Mouse (Mus musculus) kidney, adult 2 months (tissue): ENCODE results near the gene Gm13030. TPM values are rescaled to one million over a fixed set of nuclear protein-coding genes. Genes with fewer than 3 reads are reported as not detected.
"Not testable (repeated sequence)": the region's sequence is repeated elsewhere in the genome, so short reads cannot be mapped to it uniquely, and the experiment has no call there.

Experiments
- DNase-seq: peaks from one replicate; pipeline ENCODE4 v3.0.0; 2021
- H3K27ac ChIP-seq: fragments of 200-500 bp; 2 replicates; pipeline ENCODE4 v1.5.1; 2012; ENCODE audit warnings: low read depth, low read length, control low read depth, inconsistent platforms; ENCODE audit not compliant: insufficient read depth
- H3K27me3 ChIP-seq: fragments of 200-500 bp; replicated peaks from 2 replicates; pipeline ENCODE4 v1.6.1; 2012; ENCODE audit warnings: mild to moderate bottlenecking, moderate library complexity, low read length, inconsistent platforms; ENCODE audit not compliant: control insufficient read depth, insufficient read depth
- H3K36me3 ChIP-seq: fragments of 200-500 bp; 2 replicates; pipeline ENCODE4 v1.6.1; 2012; ENCODE audit warnings: mild to moderate bottlenecking, moderate library complexity, low read length, inconsistent platforms; ENCODE audit not compliant: control insufficient read depth, insufficient read depth
- H3K4me1 ChIP-seq: fragments of 200-500 bp; 2 replicates; pipeline ENCODE4 v1.6.1; 2011; ENCODE audit warnings: low read length; ENCODE audit not compliant: control insufficient read depth, insufficient read depth
- H3K4me3 ChIP-seq: fragments of 200-500 bp; 2 replicates; pipeline ENCODE4 v1.5.1; 2011; ENCODE audit warnings: mild to moderate bottlenecking, low read depth, low read length, control low read depth; ENCODE audit not compliant: insufficient read depth
- CTCF ChIP-seq: fragments of 200-500 bp; conservative IDR thresholded peaks from 2 replicates; pipeline ENCODE4 v1.5.1; 2011; ENCODE audit warnings: low read depth, mild to moderate bottlenecking, control low read depth, low read length, moderate library complexity, mixed read lengths; ENCODE audit not compliant: insufficient read depth, insufficient read length
- POLR2A ChIP-seq: fragments of 200-500 bp; IDR thresholded peaks from one replicate; pipeline ENCODE4 v1.6.1; 2011; ENCODE audit warnings: low read depth, low read length, control low read depth
- WGBS: fragments of 180-500 bp; shearing (Covaris S2); methylation state at CpG from one replicate; pipeline ENCODE4 v1.1.7; 2018; 5-methylcytosine and 5-hydroxymethylcytosine counted together
- polyA plus RNA-seq: library from polyadenylated mRNA; depleted of rRNA; stranded (reverse); fragments of >200 nt; gene quantifications from 2 replicates; pipeline ENCODE4 v1.2.3, GENCODE M21; 2012

Gene Gm13030
- polyA plus RNA-seq, 1 experiment, result not detected

DNA sequence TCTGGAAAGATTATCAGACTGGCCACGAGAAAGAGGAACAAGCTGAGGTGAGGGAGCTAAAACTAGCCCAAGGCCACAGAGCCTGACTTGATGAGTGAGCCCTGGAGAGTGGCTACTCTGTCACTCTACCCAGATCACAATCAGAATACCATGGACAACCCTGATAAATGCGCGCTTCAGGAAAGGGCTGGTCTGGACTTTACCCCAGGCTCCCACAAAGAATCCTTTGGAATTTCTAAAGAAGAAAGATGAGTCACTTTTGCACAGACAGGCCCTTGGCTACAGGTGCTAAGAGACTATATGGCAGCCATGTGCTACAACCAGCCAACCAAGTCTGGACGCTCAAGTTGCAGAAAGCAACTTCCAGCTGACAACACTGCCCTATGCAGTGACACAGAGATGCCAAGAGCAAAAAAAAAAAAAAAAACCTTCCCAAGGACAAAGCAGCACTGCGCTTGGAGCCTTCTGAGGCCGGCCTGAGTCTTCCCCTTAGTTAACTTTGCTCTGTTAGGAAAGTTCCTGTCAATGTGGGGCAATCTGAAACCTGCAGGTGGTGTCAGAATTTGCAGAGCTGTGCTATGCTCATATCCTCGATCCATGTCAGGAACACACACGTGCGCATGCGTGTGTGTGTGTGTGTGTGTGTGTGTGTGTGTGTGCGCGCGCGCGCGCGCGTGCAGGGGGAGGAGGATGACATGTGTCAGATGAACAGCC lies 32.0 kb upstream of the Gm13030 start:
- H3K36me3 ChIP-seq, result no peaks in the 10 kb centered on the region
- no peaks in the 10 kb centered on the region for H3K27me3 ChIP-seq
- no peaks in the 10 kb centered on the region for H3K4me1 ChIP-seq
- H3K27ac ChIP-seq, result no peak overlapping the region
- H3K4me3 ChIP-seq, result no peak overlapping the region
- TF ChIP-seq CTCF (no peak), POLR2A (no peak)
- DNase-seq, result no peak
- WGBS, result 91% methylated on average over 18 of the region's 18 CpGs

DNA sequence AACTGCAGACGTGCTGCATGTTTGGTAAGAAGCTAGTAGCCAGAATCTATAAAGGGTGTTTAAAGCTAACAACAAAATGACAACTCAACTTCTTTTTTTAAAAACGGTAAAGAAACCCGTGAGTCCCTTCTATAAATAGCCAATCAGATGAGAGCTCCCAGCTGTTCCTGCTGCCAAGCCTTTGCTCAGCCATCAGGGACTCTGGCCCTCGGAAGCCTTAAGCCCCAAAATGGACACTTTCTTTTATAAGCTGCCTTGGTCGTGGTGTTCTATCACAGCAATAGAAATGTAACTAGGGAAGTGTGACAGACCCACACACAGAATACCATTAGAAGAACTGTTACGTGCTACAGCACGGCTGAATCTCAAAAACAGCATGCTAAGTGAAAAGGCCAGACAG lies 25.6 kb upstream of the Gm13030 start:
- Histone ChIP-seq H3K36me3 (peaks cover 1% of the 10 kb centered on the region; the same call in 1 of the 2 replicates), H3K27me3 (no peaks in the 10 kb centered on the region), H3K4me1 (no peaks in the 10 kb centered on the region), H3K4me3 (no peak overlapping the region), H3K27ac (no peak overlapping the region)
- 73% methylated on average over 7 of the region's 7 CpGs for WGBS
- DNase-seq, result no peak
- no peak for TF ChIP-seq POLR2A
- no peak for TF ChIP-seq CTCF

DNA sequence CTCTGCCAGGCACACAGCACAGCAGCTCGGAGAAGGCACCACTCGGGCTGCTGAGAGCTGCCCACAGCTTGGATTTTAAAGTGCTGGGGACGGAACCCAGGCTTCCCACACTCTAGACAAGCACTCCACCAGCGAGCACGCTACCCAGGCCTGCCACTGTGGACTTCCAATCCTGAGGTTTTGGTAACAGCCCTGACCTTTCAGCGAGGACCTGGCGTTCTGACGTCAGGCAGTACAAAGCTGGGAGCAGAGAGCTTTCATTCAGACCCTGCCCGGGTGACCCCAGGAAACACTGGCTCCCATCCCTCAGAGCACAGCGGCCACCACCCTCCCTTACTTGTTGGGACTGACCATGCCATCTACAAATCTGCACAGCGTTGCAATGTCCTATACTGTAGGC lies 20.0 kb upstream of the Gm13030 start:
- DNase-seq, H3K27ac ChIP-seq, H3K27me3 ChIP-seq, H3K36me3 ChIP-seq, H3K4me3 ChIP-seq, H3K4me1 ChIP-seq: not testable (repeated sequence)
- 95% methylated on average over 11 of the region's 11 CpGs for whole genome bisulfite sequencing

- no peaks in the 10 kb centered on the region for H3K27me3 ChIP-seq
- TF ChIP-seq CTCF, result no peak
- TF ChIP-seq POLR2A, result no peak
- H3K27ac ChIP-seq, result no peak overlapping the region
- peaks cover 1% of the 10 kb centered on the region; the same call in 1 of the 2 replicates for H3K36me3 ChIP-seq
- 67% methylated on average over 6 of the region's 6 CpGs for WGBS
- H3K4me1 ChIP-seq, result no peaks in the 10 kb centered on the region
- no peak overlapping the region for H3K4me3 ChIP-seq
- DNase-seq, result no peak
These were observed 18.9 kb upstream of the Gm13030 start for GRCm38 (mm10) chr4:138892655-138893054.

DNA sequence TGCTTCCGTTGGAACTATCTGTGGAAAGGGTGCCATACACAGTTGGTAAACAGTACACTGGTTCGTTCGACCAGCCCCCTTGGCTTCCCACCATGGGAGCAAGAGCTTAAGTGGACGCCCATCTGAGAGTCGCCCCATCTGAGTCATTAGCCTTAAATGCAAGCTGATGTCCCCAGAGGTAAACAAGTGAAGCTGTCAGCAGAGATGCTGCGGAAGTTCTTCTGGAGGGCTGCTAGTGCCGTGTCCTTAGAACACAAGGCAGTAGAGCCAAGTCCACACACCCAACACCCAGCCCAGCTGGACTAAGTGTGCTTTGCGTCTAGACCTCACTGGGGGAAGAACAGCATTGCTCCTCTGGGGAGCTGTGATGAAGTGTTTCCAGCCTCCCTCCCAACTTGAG lies 15.9 kb upstream of the Gm13030 start:
- no peak for DNase-seq
- Histone ChIP-seq H3K36me3 (no peaks in the 10 kb centered on the region), H3K4me3 (no peak overlapping the region), H3K4me1 (no peaks in the 10 kb centered on the region), H3K27me3 (no peaks in the 10 kb centered on the region), H3K27ac (no peak overlapping the region)
- TF ChIP-seq CTCF, result no peak
- no peak for TF ChIP-seq POLR2A
- 80% methylated on average over 8 of the region's 8 CpGs for WGBS

DNA sequence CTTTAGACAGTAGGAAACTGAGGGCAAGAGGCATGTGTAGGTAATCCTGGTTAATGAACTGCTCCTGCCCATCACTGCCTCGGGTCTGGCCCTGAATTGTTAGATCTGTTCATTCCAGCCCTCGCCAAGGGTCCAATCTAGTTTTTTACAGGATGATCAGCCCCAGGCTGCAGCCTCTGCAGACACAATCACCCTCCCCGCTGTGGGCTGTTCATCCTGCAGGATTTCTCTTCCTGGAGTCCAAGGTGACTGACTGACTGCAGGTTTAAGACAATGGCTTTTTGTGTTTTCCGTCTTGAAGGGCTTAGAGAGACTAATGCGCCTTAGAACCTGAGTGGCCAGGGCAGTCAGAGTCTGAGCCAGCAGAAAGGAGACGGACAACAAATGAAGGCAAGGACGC lies 15.4 kb upstream of the Gm13030 start:
- no peaks in the 10 kb centered on the region for H3K27me3 ChIP-seq
- H3K36me3 ChIP-seq, result no peaks in the 10 kb centered on the region
- 74% methylated on average over 7 of the region's 7 CpGs for WGBS
- no peak for TF ChIP-seq CTCF
- no peak for TF ChIP-seq POLR2A
- no peak overlapping the region for H3K27ac ChIP-seq
- no peaks in the 10 kb centered on the region for H3K4me1 ChIP-seq
- H3K4me3 ChIP-seq, result no peak overlapping the region
- DNase-seq, result no peak

GRCm38 (mm10) chr4:138884261-138884660 lies 10.5 kb upstream of the Gm13030 start:
- Histone ChIP-seq H3K27ac (no peak overlapping the region), H3K36me3 (no peaks in the 10 kb centered on the region), H3K4me1 (no peaks in the 10 kb centered on the region), H3K4me3 (no peak overlapping the region), H3K27me3 (no peaks in the 10 kb centered on the region)
- WGBS, result 9% methylated on average over 6 of the region's 6 CpGs
- TF ChIP-seq CTCF, result peak; percentile 91
- TF ChIP-seq POLR2A, result no peak
- DNase-seq, result peak; percentile 83

DNA sequence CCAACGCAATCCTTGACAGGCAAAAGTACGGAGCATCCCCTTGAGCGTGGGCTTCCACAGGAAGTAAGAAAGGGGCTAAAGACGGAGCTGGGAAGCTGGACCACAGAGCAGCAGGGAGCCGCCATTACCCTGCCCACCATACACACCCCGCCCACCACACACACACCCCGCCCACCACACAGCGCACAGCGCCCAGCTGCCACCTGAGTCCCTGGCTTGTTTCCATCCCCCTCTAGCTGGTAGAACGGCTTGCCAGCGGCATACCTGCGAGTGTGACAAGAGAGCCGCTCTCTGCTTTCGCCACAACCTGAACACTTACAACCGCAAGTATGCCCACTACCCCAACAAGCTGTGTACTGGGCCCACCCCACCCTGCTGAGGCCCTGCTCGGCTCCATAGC lies 8.4 kb upstream of the Gm13030 start:
- H3K36me3 ChIP-seq, result no peaks in the 10 kb centered on the region
- no peak for TF ChIP-seq POLR2A
- TF ChIP-seq CTCF, result no peak
- no peak overlapping the region for H3K27ac ChIP-seq
- no peaks in the 10 kb centered on the region for H3K4me1 ChIP-seq
- WGBS, result 28% methylated on average over 16 of the region's 16 CpGs
- no peak overlapping the region for H3K4me3 ChIP-seq
- no peaks in the 10 kb centered on the region for H3K27me3 ChIP-seq
- no peak for DNase-seq
